Mouse (Mus musculus): ENCODE measurements around the gene Shank3.

Shank3 gene

DNA sequence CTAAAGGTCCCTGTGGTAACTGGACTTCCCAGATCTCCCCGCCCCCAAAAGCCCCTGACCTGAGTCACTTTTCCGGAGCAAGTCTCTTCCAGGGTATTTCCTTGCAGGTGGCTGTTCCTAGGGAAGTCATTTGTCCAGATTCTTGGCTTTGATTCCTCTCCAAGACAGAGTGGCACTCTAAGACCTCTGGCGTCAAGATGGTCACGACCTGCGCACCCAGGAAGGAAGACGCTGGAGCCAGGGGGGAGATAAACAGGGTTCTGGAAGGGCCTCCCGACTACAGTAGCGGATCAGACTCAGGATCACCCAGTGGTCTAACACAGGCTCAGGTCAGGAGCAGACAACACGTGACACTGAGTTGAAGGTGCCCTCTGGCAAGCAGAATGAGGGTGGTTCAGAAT, 22.3 kb upstream of the Shank3 start, which contains the start of gene Arsa:
Gene Arsa, minus strand, starts transcription at position 335 of the 401 bp plus-strand sequence.
- in situ Hi-C loops (cut with MboI) = no loop called here

DNA sequence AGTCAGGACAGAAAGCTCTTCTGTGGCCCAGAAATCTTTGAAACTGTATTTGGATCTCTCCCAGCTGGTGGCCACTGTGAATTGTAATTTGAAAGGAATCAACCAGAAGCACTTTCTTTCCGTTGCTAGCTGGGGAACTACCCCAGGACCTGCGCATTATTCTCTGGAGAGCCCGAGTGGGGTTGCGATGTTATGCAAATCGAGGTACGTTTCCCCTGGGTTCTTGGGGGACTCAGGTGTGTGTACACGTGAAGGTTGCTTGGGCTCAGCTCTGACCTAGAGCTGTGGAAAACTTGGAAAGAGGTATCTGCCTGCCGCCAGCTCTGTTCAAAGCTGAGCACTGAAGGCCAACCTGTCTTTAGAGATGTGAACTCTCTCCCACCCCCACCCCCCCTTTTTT, 21.6 kb upstream of the Shank3 start:
- in situ Hi-C loops (cut with MboI) = no loop called here

DNA sequence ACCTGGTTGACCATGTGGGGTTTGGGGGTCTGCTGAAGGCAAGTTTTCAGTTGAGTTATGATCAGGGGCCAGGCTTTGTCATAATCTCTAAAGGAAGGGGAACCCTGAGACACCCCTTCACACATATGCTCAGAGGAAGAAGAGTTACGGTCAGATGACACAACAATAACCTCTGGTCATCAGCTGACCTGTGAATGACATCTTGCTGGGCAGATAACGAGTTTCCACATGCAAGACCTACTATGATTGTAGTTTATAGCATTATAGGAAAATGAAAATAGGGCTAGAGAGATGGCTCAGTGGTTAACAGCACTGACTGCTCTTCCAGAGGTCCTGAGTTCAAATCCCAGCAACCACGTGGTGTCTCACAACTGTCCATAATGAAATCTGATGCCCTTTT, 20.8 kb upstream of the Shank3 start:
- in situ Hi-C loops (cut with MboI) = no loop called here

DNA sequence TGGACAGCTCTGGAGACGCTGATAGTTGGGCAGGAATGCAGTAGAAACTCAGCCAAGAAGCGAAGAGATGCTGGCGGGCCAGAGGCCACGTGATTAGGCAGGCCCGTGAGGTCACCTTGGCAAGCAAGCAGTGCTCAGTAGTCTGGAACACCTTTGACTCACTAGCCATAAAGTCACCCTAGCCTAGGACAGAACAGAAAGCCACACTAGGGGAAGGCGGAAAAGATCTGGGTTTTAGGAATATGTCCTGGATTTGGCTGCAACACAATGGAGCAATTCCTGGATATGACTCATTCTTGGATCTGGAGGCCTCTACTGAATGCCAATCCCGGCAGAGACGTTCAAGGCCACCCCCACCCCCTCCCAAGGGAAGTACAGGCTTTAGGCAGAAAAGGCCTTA, 18.8 kb upstream of the Shank3 start:
- in situ Hi-C loops (cut with MboI) = no loop called here

DNA sequence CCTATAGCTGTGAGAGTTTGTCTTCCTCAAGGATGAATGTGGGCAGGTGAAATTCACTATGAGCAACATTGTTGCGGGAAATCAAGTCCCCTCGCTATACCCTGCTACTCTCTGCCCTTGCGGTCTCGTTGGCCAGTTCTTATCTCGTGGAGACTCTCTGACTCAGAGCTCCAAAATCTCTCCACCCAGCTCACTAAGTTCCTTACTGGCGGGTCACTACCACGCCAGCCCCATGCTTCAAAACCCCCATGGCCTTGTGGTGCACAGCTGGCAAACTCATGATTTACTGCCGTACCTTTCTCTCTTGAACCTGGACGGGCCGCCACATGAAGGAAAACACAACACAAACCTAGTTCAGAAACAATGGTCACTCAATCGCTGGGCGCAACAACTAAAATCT, 11.2 kb upstream of the Shank3 start:
- in situ Hi-C loops (cut with MboI) = no loop called here

DNA sequence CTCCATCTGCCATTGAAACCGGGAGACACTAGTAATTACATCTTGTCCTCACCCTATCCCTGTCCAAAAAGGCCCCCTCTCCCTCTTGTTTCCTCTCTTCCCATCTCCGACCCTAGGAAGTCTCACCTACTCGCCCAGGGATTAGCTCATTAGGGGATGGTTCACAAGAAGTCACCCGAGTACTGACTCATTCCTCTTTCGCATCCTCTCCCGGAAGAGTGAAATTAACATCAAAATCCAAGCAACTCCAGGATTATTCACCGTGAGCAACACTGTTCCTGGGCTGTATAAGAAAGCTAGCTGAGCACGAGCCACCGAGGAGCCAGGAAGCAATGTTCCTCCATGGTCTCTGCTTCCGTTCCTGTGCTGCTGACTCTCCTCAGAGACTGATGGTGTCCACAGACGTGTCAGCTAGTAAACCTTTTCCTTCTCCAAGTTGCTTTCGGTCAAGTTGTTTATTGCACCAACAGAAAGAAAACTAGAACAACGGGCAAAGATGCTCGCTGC, 10.8 kb upstream of the Shank3 start:
- in situ Hi-C loops (cut with MboI) = no loop called here

DNA sequence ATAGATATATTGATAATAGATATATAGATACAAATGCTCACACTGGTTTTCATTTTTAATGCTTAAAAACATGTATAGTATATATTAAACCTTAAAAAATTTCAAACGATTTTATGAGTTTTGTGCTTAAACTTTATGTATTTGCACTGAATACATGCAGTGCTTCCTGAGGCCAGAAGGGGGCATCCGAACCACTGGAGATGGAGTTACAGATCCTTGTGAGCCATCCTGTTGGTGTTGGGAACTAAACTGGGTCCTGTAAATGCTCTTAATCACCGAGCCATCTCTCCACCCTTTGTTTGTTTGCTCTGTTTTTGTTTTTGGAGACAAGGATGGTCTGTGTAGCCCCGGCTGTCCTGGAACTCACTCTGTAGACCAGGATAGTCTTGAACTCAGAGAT, 4.5 kb upstream of the Shank3 start:
- in situ Hi-C loops (cut with MboI) = no loop called here

DNA sequence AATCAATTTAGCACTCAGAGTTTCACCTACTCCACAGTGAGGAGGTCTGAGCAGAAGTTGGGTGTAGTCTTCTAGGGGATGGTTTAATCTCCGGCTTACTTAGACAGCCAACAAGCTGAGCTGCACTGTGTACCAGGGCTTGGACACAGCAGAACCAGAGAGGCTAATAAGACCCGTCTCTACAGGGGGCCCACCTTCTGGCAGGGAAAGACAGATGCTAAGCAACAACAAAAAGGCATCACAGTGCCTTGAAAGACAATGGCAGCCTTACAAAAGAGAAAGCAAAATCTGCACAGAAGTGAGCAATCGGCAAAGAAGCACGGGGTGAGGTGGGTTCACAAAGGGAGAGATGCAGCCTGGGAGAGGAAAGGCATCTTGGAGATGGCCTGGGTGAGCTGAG, 3.3 kb upstream of the Shank3 start:
- in situ Hi-C loops (cut with MboI) = no loop called here

DNA sequence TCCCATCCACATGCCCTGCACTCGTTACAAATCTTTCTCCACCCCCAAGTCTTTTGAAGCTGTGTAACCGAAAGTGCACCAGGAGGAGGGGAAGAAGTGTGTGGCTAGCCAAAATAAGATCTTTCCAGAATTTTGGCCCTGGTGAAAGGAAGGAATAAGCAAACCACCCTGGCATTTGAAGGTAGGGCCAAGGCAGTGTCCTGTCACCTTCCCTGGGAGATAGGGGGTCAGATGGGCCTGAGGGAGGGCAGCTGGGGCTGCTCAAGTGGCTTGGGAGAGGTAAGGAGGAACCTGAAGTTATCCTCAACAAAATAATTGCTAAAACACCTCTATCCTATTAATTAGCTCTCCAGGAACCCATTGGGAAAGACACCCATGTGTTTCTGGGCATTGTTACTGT, 2.6 kb upstream of the Shank3 start:
- in situ Hi-C loops (cut with MboI) = no loop called here

DNA sequence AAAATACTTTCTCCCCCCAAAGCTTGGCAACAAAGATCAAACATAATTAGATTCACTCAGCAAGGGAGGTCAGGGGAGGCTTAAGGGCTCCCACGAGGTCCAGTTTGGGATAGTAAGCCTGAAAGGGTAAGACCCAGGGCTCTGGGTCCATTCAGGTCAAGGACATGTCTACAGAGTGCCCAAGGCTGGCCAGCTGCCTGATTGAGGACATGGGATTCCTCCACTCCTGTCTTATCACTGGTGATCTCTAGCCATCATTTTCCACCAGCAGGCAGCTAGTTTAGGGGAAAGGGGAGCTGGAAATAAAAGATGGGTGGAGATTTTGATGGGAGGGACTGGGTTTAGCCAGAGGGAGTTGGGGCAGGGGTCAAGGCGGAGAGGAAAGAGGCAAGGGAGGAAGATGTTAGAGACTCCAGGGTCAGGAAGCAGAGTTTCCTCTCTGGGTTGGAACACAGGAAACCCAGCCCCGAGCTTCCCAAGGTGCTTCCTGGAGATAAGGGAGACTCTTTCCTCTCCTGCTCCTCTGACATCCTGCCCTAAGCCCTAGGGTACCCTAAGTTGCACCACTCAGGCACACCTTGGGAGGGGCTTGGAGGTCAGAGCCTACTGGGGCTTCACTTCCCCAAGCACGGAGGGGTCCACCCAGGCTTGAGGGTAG, 1.9 kb upstream of the Shank3 start:
- in situ Hi-C loops (cut with MboI) = no loop called here

DNA sequence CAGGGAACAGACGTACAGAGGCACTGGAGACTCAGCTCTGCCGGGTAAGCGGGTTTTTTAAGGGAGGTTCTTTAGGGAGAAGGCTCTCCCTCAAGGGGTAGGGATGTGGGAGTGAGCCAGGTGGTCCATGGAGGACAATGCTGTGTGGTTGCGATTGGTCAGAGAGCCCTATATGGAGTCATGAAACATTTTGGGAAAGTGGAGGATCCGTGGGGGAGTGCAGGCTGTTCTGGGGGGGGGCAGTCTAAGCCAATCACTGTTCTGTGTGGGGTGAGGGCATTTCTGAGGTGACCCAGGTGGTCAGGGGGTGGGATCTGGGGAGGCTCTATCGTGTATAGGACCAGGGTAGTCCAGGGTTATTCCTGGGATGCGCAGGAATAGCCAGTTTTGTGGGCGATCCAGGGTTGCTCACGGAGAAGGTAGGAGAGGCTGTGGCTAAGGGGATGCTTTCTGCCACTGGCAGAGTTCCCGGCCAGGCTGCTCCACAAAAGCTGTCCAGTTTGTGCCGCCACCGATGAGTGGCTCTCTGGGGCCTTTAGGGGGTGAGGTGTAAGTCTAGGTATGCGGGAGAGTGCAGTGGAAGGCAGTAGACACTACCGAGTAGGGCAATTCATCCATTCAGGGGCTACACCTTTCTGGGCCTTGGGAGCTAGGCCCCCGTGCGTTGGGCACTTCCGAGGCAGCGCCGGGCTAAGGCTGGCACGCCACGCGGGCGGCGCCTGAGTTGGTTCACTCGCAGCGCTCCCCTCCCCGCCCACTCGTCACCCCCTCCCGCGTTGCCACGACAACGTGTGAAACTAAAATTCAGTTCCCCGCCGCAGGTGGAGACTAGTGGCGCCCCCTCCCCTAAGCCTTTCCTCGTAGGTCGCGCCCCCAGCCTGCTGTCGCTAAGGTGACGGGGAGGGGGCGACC, 1.1 kb upstream of the Shank3 start:
- in situ Hi-C loops (cut with MboI) = no loop called here

DNA sequence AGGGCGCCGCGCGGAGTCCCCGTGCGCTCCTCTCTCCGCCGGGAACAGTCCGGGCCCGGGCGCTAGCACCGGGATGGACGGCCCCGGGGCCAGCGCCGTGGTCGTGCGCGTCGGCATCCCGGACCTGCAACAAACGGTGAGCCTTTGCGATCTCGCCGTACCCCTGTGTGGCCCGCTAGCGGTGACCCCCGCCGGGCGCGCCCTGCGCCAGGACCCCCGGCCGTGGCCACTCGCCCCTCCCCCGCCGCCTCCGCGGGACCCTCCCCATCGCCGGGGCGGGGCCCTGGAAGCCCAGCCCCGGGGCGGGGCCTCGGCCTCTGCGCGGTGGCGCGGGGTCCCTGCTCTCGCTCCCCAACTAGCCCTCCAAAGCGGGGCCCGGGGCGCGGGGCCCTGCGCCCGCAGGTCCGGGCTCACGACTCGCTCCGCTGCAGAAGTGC, 379 bp downstream of the Shank3 start:
- in situ Hi-C loops (cut with MboI) = no loop called here

DNA sequence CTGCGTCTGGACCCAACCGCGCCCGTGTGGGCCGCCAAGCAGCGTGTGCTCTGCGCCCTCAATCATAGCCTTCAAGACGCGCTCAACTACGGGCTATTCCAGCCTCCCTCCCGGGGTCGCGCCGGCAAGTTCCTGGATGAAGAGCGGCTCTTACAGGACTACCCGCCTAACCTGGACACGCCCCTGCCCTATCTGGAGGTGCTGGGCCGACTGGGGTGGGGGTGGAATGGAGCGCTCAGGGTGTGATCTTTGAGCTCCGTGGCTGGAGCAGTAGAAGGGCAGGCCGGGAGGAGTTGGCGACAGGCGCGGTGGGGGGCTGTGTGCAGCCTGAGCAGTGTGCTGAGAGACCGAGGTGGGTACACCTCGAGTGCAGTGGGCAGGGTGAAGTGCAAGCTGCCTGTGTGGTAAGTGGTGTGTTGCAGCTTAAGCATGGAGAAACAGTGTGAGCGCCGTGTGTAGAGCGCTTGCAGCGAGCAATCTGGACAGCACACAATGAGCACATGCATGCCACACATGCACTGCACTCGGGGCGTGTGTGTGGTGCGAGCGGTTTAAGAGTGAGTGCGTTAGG, 883 bp downstream of the Shank3 start:
- in situ Hi-C loops (cut with MboI) = no loop called here

DNA sequence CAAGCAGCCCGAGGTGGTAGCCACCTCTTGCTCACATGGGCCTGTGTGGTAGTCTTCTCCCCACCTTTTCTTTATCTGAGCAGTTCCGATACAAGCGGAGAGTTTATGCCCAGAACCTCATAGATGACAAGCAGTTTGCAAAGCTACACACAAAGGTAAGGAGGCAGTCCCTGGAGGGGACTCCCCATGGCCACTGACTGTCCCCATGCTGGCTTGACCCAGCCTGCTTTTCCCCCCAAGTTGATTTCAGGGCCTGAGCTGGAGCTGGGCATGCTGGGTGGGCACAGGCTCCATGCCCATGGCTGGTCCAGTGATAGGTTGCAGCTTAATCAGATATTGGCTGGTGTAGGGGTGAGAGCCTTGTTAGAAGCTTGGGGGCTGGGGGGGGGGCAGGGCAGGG, 1.9 kb downstream of the Shank3 start:
- in situ Hi-C loops (cut with MboI) = no loop called here

DNA sequence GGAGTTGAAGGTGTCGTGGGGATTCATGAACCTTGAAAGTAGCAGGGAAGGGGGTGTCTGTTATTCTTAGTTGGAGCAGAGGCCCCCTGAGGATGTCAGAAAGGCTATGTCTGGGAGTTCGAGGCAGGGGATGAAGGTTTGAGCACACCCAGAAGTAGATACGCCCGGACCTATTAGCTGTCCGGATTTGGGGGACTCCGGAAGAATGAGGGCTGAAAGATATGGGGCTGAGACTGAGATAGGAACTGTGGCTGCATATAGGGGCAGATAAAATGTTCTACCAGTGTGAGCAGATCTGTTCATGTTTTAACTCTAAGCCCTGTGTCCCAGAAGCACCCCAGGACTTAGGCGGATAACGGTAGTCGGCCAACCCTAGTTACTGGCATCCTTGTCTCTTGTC, 5.4 kb downstream of the Shank3 start:
- in situ Hi-C loops (cut with MboI) = no loop called here

DNA sequence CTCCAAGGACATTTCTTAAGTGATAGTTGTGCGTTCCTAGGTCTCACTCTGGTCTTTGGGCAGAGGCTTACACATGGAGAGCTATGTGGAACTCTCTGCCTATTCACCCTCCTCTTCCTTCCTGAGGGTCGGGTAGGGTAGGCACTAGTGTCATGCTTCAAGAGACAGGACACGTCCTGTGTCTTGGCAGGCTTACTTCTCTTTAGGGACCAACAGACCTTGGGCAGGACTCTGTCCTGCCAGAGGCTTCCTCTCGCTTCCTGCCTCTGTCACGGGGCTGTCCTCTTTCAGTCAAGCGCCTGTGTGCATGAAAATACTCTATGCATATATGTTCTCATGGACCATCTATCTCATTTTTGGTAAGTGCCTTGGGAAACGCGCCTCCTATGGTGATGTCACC, 8.3 kb downstream of the Shank3 start:
- in situ Hi-C loops (cut with MboI) = no loop called here

DNA sequence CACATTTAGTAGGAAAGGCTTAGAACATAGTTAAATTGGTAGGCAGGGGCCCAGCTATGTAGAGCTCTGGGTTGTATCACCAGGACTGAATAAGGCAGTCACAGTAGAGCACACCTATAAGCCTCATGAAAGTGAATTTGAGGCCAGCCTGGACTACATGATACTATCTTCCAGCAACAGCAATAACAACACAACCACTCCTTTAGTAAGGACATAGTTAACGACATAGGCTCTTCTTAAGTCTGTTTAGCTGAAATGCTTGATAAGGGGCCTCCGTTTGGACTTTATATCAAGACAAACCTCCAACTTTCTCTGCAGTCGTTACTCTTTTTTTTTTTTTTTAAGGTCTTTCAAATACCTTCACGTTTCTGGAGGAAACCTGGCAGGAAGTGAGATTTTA, 13.3 kb downstream of the Shank3 start:
- in situ Hi-C loops (cut with MboI) = no loop called here

DNA sequence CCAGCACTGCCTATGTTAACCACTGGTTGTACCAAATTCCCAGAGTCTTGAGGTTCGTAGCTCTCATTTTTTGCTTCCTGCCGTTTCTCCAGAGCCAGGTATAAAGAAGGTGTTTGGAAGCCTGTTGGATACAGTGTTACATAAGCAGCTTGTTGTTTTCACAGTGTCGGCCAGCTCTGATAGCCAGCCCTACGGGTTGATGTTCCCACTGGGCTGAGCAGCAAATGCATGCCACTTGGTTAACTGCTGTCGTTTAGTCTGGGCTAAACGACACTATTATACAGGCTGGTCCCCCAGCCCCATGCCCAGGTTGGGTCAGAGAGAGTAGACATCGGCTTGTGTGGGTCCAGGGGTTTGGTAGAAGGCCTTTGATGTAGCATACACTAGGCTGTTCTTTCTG, 22.5 kb downstream of the Shank3 start:
- in situ Hi-C loops (cut with MboI) = no loop called here

DNA sequence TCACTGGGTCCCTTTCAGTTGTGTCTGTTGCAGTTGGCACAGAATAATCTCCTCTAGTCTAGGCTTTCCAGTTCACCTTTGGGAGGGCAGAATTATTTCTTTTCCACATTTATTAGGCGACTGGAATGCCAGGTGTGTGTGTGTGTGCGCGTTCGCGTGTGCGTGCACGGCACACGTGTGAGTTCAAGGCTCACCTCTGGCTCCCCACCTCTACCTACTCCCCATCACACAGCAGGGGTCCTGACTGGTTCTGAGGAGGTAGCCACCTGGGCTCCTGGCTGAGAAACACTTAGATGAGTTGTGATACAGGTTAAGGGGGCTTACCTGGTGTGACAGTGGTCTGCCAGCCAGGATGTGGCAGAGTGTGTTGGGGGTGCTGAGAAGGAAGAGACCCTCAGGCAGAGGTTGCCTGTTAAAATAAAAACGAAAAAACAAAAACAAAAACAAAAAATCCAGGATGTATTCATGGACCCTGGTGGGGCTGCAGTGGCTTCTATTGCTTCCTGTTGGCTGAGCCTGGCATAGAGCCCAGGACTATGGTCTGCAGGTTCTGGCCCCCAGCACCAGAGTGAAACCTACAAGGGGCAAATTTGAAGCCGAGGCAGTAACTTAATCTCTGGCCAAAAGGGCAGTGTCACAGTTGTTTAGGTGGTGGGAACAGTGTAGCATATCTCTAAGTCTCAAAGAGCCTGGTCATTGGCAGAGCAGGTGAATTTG, 23.3 kb downstream of the Shank3 start:
- in situ Hi-C loops (cut with MboI) = no loop called here

DNA sequence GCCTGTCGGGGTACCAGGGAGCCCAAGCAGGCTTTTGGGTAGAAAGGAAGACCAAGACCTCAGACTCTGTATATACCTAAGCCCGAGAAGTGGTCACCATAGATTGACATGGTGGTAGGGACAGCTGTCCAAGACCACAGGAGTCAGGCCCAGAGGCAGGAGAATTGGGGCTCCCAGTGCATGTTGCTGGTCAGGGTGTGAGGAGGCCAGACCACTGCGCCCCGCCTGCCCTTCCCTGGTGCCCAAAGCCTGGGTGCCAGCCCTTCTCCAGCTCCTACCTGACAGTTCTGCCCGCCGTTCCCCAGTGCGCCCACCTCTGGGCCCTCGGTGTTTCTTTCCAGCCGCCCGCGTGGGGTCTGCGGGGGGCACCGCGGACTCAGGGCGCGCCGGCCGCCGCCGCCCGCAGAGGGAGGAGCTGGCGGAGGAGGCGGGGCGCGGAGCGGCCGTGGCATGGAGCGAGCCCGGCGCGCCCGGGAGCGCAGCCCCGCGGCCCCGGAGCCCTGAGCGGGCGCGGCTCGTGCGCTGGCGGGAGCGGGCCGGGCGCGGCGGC, 23.9 kb downstream of the Shank3 start:
- in situ Hi-C loops (cut with MboI) = no loop called here

DNA sequence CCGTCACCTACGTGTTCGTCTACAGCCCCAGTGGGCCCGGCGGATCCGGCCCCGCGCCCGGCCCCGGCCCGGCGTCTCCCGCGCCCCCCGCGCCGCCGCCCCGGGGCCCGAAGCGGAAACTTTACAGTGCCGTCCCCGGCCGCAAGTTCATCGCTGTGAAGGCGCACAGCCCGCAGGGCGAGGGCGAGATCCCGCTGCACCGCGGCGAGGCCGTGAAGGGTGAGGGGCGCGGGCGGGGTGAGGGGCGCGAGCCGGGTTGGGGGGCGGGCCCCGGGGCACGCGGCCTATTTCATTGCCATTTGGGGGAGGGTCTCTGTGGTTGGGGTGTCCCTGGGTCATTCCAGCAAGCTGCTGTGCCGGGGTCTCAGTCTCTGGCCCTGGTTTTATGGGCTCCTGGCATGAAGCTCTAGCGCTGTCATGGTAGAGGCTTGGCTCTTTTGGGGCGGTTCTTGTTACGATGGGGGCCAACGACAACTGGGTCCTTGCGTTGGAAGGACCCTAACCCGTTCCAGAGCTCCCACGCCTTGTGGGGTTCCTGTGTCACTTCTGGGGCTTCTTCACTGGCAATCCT, 24.7 kb downstream of the Shank3 start:
- in situ Hi-C loops (cut with MboI) = no loop called here

All from mature B cell (primary cell).